ENCODE assay signal across 18 mouse cellular contexts in the genomic region with DNA sequence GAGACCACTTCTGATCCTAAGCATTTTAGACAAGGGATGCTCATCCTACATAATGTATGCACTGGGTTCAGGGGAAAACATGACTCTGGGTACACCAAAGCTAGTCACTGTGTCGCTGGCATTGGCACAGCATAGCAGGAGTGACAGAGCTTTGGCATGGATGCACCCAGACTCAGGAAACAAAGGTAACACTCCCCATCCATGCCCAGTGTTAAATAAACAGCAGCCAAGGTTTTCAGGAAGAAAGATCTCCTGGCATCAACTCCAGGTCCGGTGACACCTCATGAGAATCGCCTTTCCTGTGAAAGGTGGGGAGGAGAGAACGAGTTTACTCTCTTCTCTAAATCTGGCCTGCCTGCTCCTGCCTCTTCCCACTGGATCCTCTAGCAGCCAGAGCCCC. TPM values are rescaled to one million over a fixed set of nuclear protein-coding genes. Genes with fewer than 3 reads are reported as not detected.
"Had no signal": no experiment of that assay in that cellular context is flagged by ENCODE, and none has a peak within 500 bp of the region (broad histone marks: within the 10 kb centered on the region; RNA-seq: fewer than 3 reads in every experiment).

No protein-coding gene starts in this region.

- H3K36me3 ChIP-seq: limb, embryonic 10.5 days; liver, embryonic 13.5 days; midbrain, embryonic 13.5 days had no signal

- DNase-seq: kidney, postnatal 4 days; liver, embryonic 13.5 days; liver, postnatal 0 days; right cerebral cortex, postnatal 14 days; thymus, postnatal 4 days had no signal

- H3K4me3 ChIP-seq: layer of hippocampus, adult 2 months; limb, embryonic 10.5 days; liver, embryonic 13.5 days; midbrain, embryonic 13.5 days had no signal

- H3K27ac ChIP-seq: layer of hippocampus, adult 2 months; limb, embryonic 10.5 days; liver, embryonic 13.5 days; midbrain, embryonic 13.5 days had no signal

- H3K27me3 ChIP-seq: liver, embryonic 13.5 days; midbrain, embryonic 13.5 days had no signal

- H3K4me1 ChIP-seq: limb, embryonic 10.5 days; midbrain, embryonic 13.5 days had no signal

RNA-seq across cellular contexts. Expression of a gene that starts 2.2 kb away (rescaled TPM):
- total RNA-seq: layer of hippocampus, adult 2 months; layer of hippocampus, postnatal 10 days; left cerebral cortex, adult 18-20 months; megakaryocyte progenitor cell, adult 5-6 weeks; midbrain, postnatal 0 days had no signal
- polyA plus RNA-seq: kidney, embryonic 14.5 days; limb, embryonic 10.5 days; midbrain, embryonic 13.5 days; midbrain, postnatal 0 days; neural tube, embryonic 14.5 days had no signal

RNA-seq across cellular contexts. Expression of a gene that starts 28.0 kb away (rescaled TPM):
- total RNA-seq: layer of hippocampus, adult 2 months; layer of hippocampus, postnatal 10 days; left cerebral cortex, adult 18-20 months; left cerebral cortex, postnatal 10 days; megakaryocyte progenitor cell, adult 5-6 weeks; midbrain, postnatal 0 days had no signal
- polyA plus RNA-seq: kidney, embryonic 14.5 days; limb, embryonic 10.5 days; liver, embryonic 13.5 days; liver, postnatal 0 days; lung, embryonic 16.5 days; midbrain, embryonic 13.5 days; midbrain, postnatal 0 days; neural tube, embryonic 14.5 days had no signal

RNA-seq across cellular contexts. Expression of a gene that starts 36.8 kb away (rescaled TPM):
- total RNA-seq: layer of hippocampus, postnatal 10 days; left cerebral cortex, adult 18-20 months; megakaryocyte progenitor cell, adult 5-6 weeks had no signal
- polyA plus RNA-seq: kidney, embryonic 14.5 days; limb, embryonic 14.5 days; liver, embryonic 13.5 days; midbrain, embryonic 13.5 days had no signal

RNA-seq across cellular contexts. Expression of a gene that starts 58.6 kb away (rescaled TPM):
- total RNA-seq: layer of hippocampus, adult 2 months; layer of hippocampus, postnatal 10 days; left cerebral cortex, adult 18-20 months; left cerebral cortex, postnatal 10 days; megakaryocyte progenitor cell, adult 5-6 weeks; midbrain, postnatal 0 days had no signal
- polyA plus RNA-seq: kidney, embryonic 14.5 days; limb, embryonic 10.5 days; limb, embryonic 14.5 days; liver, embryonic 13.5 days; liver, postnatal 0 days; lung, embryonic 16.5 days; midbrain, embryonic 13.5 days; midbrain, postnatal 0 days; neural tube, embryonic 14.5 days; stomach, embryonic 16.5 days had no signal
